Mouse (Mus musculus) hindbrain, embryonic 11.5 days (tissue): ENCODE data around the gene Tstd3. TPM values are rescaled to one million over a fixed set of nuclear protein-coding genes. Genes with fewer than 3 reads are reported as not detected.

Experiments used
- ATAC-seq: fragments of 200-750 bp; cut with Nextera tagmentation; 2 replicates; pipeline ENCODE4 v1.8.0; 2017; ENCODE audit warnings: mild to moderate bottlenecking, moderate TSS enrichment, moderate library complexity; ENCODE audit not compliant: low FRiP score
- DNase-seq: peaks from one replicate; pipeline ENCODE4 v3.0.0-alpha.2; 2015; ENCODE audit warnings: low spot score
- H3K27ac ChIP-seq: fragments of 300-500 bp; sonication (generic); 2 replicates; pipeline ENCODE4 v1.5.1; 2014; ENCODE audit warnings: mild to moderate bottlenecking, low read depth, low read length
- H3K27me3 ChIP-seq: fragments of 300-500 bp; sonication (generic); 2 replicates; pipeline ENCODE4 v1.6.1; 2014; ENCODE audit warnings: mild to moderate bottlenecking, low read length, moderate library complexity, mixed read lengths; ENCODE audit not compliant: control insufficient read depth, insufficient read depth
- H3K36me3 ChIP-seq: fragments of 300-500 bp; sonication (generic); 2 replicates; pipeline ENCODE4 v1.6.1; 2014; ENCODE audit warnings: mild to moderate bottlenecking, low read length, moderate library complexity, mixed read lengths; ENCODE audit not compliant: control insufficient read depth, insufficient read depth
- H3K4me1 ChIP-seq: fragments of 300-500 bp; sonication (generic); replicated peaks from 2 replicates; pipeline ENCODE4 v1.6.1; 2014; ENCODE audit warnings: low read length, mixed read lengths; ENCODE audit not compliant: control insufficient read depth, insufficient read depth
- H3K4me2 ChIP-seq: fragments of 300-500 bp; sonication (generic); replicated peaks from 2 replicates; pipeline ENCODE4 v1.6.1; 2014; ENCODE audit warnings: mild to moderate bottlenecking, low read depth, low read length
- H3K4me3 ChIP-seq: fragments of 300-500 bp; sonication (generic); 2 replicates; pipeline ENCODE4 v1.5.1; 2014; ENCODE audit warnings: low read depth, low read length
- H3K9ac ChIP-seq: fragments of 300-500 bp; sonication (generic); 2 replicates; pipeline ENCODE4 v1.6.1; 2014; ENCODE audit warnings: low read depth, low read length
- H3K9me3 ChIP-seq: fragments of 300-500 bp; sonication (generic); 2 replicates; pipeline ENCODE4 v1.6.1; 2016; ENCODE audit warnings: low read length; ENCODE audit not compliant: control insufficient read depth
- WGBS: fragments of 180-500 bp; shearing (Covaris S2); extraction: QIAGEN DNeasy Blood & Tissue Kit; methylation state at CpG from one replicate; pipeline ENCODE4 v1.1.7; 2014; 5-methylcytosine and 5-hydroxymethylcytosine counted together
- polyA plus RNA-seq: library from polyadenylated mRNA; unstranded; fragments of >200 nt; fragmentation: Nextera tagmentation; extraction: Ambion mirVana; gene quantifications from 2 replicates; pipeline ENCODE4 v1.2.1, GENCODE M21; 2014

Gene Tstd3
- polyA plus RNA-seq: 29.3 and 32.0 TPM in 2 replicates

DNA sequence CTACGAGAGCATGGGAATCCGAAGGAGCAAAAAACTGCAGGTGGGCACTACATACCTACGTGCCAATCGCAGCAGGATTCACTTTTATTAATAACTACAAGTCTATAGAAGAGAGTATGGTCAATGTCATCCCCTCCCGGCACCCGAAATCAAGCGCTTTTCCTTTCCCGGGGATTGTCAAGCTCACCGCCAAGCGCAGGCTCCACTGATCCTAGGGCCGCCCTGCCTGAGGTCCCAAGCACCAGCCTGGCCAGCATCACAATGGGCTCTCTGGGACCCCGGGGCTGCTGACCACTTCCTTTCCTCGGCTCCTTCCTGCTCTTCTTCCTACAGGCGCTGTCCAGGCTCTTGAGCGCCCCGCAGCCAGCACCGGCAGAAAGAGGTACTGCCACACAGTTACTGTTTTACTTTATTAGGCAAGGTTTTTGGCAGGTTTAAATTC is at the start of gene Tstd3, which contains the start of gene Usp45:
Gene Tstd3 (minus strand): TSS at position 350 of the 442 bp plus-strand sequence.
Gene Usp45 (plus strand): TSS at position 294 of the 442 bp plus-strand sequence.
- Histone ChIP-seq H3K36me3 (no peaks in the 10 kb centered on the region), H3K27me3 (no peaks in the 10 kb centered on the region), H3K27ac (0 out of 2 replicates have a peak within 1 kb of the TSS, but pooled peaks have one; percentile 45), H3K4me2 (peak within 1 kb of the TSS; percentile 65), H3K9me3 (no peaks in the 10 kb centered on the region), H3K4me3 (peak within 1 kb of the TSS; percentile 56), H3K9ac (peak within 1 kb of the TSS; percentile 60), H3K4me1 (no peaks in the 10 kb centered on the region)
- WGBS: 3% methylated on average over 17 of the region's 17 CpGs
- peak; percentile 95 for ATAC-seq
- peak; percentile 89 for DNase-seq

DNA sequence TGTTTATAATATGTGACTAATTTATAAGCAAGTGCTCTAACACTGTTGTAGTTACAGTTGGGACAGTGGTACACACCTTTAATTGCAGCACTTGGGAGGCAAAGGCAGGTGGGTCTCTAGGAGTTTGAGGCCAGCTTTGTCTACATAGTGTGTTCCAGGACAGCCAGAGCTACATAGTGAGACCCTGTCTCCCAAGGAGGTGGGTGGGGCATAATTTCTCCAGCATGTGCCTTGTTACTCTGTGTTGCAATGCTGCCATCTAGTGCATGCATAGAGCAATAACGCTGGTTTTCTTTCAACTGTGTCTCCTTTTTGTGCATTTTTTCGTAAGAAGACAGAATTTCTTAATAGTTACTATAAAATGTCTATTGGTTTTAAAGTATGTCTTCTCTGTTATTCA is 47.0 kb upstream of the Tstd3 start:
- WGBS: 41% methylated on average over 2 of the region's 2 CpGs
- ATAC-seq (peak; percentile 86), DNase-seq (peak; percentile 76)
- no peak overlapping the region for H3K9ac ChIP-seq
- no peak overlapping the region for H3K4me2 ChIP-seq
- H3K27ac ChIP-seq: no peak overlapping the region
- no peaks in the 10 kb centered on the region for H3K27me3 ChIP-seq
- no peaks in the 10 kb centered on the region for H3K4me1 ChIP-seq
- H3K36me3 ChIP-seq: no peaks in the 10 kb centered on the region
- H3K4me3 ChIP-seq: no peak overlapping the region
- no peaks in the 10 kb centered on the region for H3K9me3 ChIP-seq

DNA sequence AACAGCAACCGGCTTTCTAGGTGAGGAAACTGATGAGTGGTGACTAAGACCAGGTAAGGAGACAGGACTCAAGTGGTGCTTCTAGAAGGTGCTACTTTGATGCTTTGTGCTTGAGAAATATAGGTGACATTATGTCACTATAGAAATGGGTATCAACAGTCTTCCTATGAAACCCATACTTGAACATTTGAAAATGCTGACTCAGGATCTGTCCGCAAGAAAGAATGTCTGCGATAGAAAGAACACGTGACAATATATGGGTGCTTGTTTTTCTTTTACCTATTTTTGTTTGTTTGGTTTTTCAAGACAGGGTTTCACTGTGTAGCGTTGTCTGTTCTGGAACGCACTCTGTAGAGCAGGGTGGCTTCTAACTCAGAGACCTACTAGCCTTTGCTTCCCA is 45.6 kb upstream of the Tstd3 start:
- H3K9ac ChIP-seq: no peak overlapping the region
- no peak for ATAC-seq
- H3K9me3 ChIP-seq: no peaks in the 10 kb centered on the region
- H3K4me3 ChIP-seq: no peak overlapping the region
- no peak for DNase-seq
- H3K36me3 ChIP-seq: no peaks in the 10 kb centered on the region
- no peaks in the 10 kb centered on the region for H3K27me3 ChIP-seq
- no peak overlapping the region for H3K27ac ChIP-seq
- no peak overlapping the region for H3K4me2 ChIP-seq
- WGBS: 93% methylated on average over 6 of the region's 6 CpGs
- no peaks in the 10 kb centered on the region for H3K4me1 ChIP-seq

DNA sequence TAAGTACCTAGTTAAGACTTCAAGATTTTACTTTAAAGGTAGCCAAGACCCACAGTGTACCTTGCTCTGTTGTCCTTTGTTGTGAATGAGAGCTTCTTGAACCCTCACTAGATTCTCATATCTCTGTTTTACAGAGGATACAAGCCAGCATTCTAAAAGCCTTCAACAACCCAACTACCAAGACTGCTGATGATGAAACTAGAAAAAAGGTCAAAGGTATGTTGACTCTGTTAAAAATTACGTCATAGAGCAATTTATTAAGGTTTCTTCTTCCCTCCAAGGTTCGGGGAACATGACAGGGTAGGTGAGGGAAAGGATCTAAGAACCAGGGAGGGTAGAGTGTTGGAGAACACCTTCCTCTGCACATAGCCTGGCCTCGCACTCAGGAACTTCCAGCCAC is 43.6 kb upstream of the Tstd3 start:
- Histone ChIP-seq H3K4me1 (no peaks in the 10 kb centered on the region), H3K27me3 (no peaks in the 10 kb centered on the region), H3K36me3 (no peaks in the 10 kb centered on the region), H3K9ac (no peak overlapping the region), H3K4me2 (no peak overlapping the region), H3K27ac (no peak overlapping the region), H3K9me3 (no peaks in the 10 kb centered on the region), H3K4me3 (no peak overlapping the region)
- WGBS: 93% methylated on average over 3 of the region's 3 CpGs
- no peak for DNase-seq
- ATAC-seq: no peak

DNA sequence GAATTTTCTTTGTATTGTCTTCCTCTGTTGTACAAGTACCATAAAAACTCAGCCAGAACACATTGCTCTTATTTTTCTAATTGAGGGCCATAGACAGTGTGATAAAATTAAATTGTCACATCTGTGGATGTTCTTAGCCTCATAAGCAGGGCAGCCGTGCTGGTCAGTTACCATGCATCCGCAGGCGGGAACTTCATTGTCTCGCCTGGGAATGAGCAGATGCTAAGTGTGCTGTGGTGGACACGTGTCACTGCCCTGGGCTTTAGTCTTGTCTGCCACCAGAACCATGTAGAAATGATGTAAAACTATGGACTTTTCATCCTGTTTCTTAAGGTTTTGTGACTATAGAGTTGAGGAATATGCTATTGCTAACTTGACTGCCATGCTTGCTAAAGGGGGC is 40.2 kb upstream of the Tstd3 start:
- Histone ChIP-seq H3K4me1 (no peaks in the 10 kb centered on the region), H3K9ac (no peak overlapping the region), H3K4me3 (no peak overlapping the region), H3K36me3 (no peaks in the 10 kb centered on the region), H3K27ac (no peak overlapping the region), H3K9me3 (no peaks in the 10 kb centered on the region), H3K4me2 (no peak overlapping the region), H3K27me3 (no peaks in the 10 kb centered on the region)
- ATAC-seq (peak; percentile 84), DNase-seq (peak; percentile 36)
- 48% methylated on average over 5 of the region's 5 CpGs for WGBS

DNA sequence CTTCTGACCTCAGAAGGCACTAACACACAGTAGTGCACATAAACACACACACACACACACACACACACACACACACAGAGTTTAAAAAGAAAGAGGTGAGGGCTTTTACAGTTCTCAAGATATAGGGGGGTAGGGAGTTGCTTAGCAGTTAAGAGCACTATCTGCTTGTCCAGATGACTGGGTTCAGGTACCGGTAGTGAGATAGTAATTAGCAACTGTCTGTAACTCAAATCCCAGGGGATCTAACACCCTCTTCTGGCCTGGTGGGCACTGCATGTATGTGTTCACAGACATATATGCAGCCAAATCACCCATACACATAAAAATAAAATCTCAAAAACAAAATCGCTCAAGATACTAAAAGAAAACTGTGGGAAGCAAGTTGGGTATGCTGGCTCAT is 34.6 kb upstream of the Tstd3 start:
- H3K4me2 ChIP-seq: no peak overlapping the region
- 89% methylated on average over 2 of the region's 2 CpGs for WGBS
- no peaks in the 10 kb centered on the region for H3K4me1 ChIP-seq
- H3K36me3 ChIP-seq: no peaks in the 10 kb centered on the region; the same call in 1 of the 2 replicates
- H3K27me3 ChIP-seq: no peaks in the 10 kb centered on the region
- DNase-seq (no peak), ATAC-seq (no peak)
- no peaks in the 10 kb centered on the region for H3K9me3 ChIP-seq
- no peak overlapping the region for H3K27ac ChIP-seq
- no peak overlapping the region for H3K4me3 ChIP-seq
- H3K9ac ChIP-seq: no peak overlapping the region

DNA sequence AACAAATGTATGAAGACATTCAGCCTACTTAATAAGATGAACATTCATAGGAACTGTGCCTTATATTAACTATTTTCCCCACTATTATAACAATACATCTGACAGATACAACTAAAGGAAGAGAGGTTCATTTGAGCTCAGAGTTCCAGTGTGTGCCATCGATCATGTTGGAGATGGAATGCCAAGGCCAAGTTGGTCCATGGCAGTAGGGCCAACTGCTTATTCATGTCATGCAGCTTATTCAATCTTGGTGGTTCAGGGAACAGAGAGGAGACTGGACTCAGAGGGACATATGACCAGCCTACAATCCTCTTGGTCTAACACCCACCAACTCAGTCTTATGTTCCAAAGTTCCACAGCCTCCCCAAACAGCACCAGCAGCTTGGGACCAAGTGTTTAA is 34.0 kb upstream of the Tstd3 start:
- Histone ChIP-seq H3K9ac (no peak overlapping the region), H3K36me3 (no peaks in the 10 kb centered on the region; the same call in 1 of the 2 replicates), H3K27ac (no peak overlapping the region), H3K4me3 (no peak overlapping the region), H3K27me3 (no peaks in the 10 kb centered on the region), H3K4me1 (no peaks in the 10 kb centered on the region), H3K4me2 (no peak overlapping the region), H3K9me3 (no peaks in the 10 kb centered on the region)
- no peak for ATAC-seq
- no peak for DNase-seq
- WGBS: 97% methylated on average over 1 of the region's 1 CpGs

DNA sequence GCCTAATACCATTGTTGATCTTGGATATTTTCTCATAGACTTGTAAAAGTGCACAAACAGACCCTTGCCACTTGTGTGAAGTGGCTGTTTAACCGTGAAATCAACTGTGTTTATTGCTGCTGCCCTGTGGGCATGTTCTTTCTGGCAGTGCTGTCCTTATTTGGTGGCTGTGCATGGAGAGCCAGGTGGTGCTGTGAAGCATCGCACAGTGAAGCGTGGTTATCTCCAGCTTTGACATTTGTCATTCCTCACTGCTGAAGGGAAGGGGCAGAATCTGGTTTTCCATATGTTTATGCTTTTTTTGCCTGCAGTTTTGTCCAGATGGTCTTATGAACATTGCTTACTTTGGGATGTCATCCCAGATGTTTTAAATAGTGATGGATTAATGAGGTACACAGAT is 26.6 kb upstream of the Tstd3 start:
- Histone ChIP-seq H3K4me3 (no peak overlapping the region), H3K9ac (no peak overlapping the region), H3K27me3 (no peaks in the 10 kb centered on the region), H3K27ac (no peak overlapping the region), H3K4me2 (no peak overlapping the region), H3K9me3 (no peaks in the 10 kb centered on the region), H3K36me3 (no peaks in the 10 kb centered on the region), H3K4me1 (no peaks in the 10 kb centered on the region)
- DNase-seq: no peak
- no peak for ATAC-seq
- WGBS: 77% methylated on average over 3 of the region's 3 CpGs

DNA sequence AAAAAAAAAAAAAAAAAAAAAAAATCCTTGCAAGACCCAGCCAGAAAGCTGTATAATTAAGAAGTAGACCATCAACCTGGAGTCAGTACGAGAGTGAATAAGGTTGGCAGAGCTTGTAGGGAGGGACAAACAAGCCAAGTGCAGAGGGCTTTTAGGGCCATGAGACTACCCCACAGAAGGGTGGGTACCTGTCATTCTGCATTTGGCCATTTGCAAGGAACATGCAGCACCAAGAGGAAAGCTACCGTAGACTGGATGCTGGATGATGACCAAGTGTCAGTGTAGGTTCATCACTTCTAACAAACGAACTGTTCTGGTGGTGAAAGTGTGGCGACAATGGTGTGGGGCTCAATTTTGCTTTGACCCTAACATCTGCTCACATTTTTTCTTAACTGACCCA is 22.8 kb upstream of the Tstd3 start:
- DNase-seq (no peak), ATAC-seq (no peak)
- H3K27me3 ChIP-seq: no peaks in the 10 kb centered on the region
- no peak overlapping the region for H3K27ac ChIP-seq
- peaks cover 3% of the 10 kb centered on the region; the same call in 1 of the 2 replicates for H3K36me3 ChIP-seq
- no peak overlapping the region for H3K4me2 ChIP-seq
- WGBS: 97% methylated on average over 4 of the region's 4 CpGs
- no peaks in the 10 kb centered on the region for H3K4me1 ChIP-seq
- no peak overlapping the region for H3K4me3 ChIP-seq
- H3K9me3 ChIP-seq: no peaks in the 10 kb centered on the region
- H3K9ac ChIP-seq: no peak overlapping the region
